Mouse (Mus musculus) forebrain, embryonic 13.5 days (tissue): ENCODE measurements at regions not wholly inside any gene's neighbourhood (a gene's known extent, or its start where the extent isn't known, plus 50 kb on each side); places are given as distances from the start of the nearest gene placed in this dataset.

ENCODE experiments used
- ATAC-seq: fragments of 200-750 bp; cut with Nextera tagmentation; 2 replicates; pipeline ENCODE4 v1.8.0; 2017
- H3K27ac ChIP-seq: fragments of 300-500 bp; sonication (generic); 2 replicates; pipeline ENCODE4 v1.5.1; 2015; ENCODE audit warnings: inconsistent platforms, mild to moderate bottlenecking, moderate library complexity
- H3K27me3 ChIP-seq: fragments of 300-500 bp; sonication (generic); 2 replicates; pipeline ENCODE4 v1.6.1; 2015; ENCODE audit warnings: mild to moderate bottlenecking, inconsistent platforms
- H3K36me3 ChIP-seq: fragments of 300-500 bp; sonication (generic); 2 replicates; pipeline ENCODE4 v1.6.1; 2015; ENCODE audit warnings: mild to moderate bottlenecking, inconsistent platforms; ENCODE audit not compliant: poor library complexity, severe bottlenecking
- H3K4me1 ChIP-seq: fragments of 300-500 bp; sonication (generic); 2 replicates; pipeline ENCODE4 v1.6.1; 2015; ENCODE audit warnings: inconsistent platforms
- H3K4me2 ChIP-seq: fragments of 300-500 bp; sonication (generic); 2 replicates; pipeline ENCODE4 v1.6.1; 2015; ENCODE audit warnings: inconsistent platforms, mild to moderate bottlenecking, moderate library complexity
- H3K4me3 ChIP-seq: fragments of 300-500 bp; sonication (generic); 2 replicates; pipeline ENCODE4 v1.5.1; 2015; ENCODE audit warnings: mild to moderate bottlenecking, inconsistent platforms
- H3K9ac ChIP-seq: fragments of 300-500 bp; sonication (generic); 2 replicates; pipeline ENCODE4 v1.6.1; 2015; ENCODE audit warnings: mild to moderate bottlenecking, inconsistent platforms
- H3K9me3 ChIP-seq: fragments of 300-500 bp; sonication (generic); replicated peaks from 2 replicates; pipeline ENCODE4 v1.6.1; 2016; ENCODE audit warnings: inconsistent platforms
- WGBS: fragments of 180-500 bp; shearing (Covaris S2); methylation state at CpG from one replicate; pipeline ENCODE4 v1.1.7; 2015; 5-methylcytosine and 5-hydroxymethylcytosine counted together

DNA sequence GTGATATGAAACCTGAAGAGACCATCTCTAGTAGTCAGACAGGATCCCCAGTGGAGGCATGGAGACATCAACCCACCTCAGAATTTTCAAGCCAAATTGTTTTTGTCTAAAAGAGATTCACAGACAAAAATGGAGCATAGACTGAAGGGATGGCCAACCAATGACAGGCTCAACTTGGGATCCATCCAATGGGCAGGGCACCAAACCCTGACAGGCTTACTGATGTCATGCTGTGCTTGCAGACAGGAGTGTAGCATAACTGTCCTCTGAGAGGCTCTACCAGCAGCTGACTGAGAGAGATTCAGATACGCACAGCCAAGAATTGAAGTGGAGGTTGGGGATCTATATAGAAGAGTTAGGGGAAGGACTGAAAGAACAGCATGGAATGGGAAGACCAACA, 1461.4 kb upstream of the Adgrl3 start:
- Histone ChIP-seq H3K27ac (no peak overlapping the region), H3K4me1 (no peaks in the 10 kb centered on the region), H3K4me3 (no peak overlapping the region), H3K4me2 (no peak overlapping the region), H3K36me3 (no peaks in the 10 kb centered on the region), H3K9ac (no peak overlapping the region), H3K9me3 (no peaks in the 10 kb centered on the region), H3K27me3 (no peaks in the 10 kb centered on the region)
- 96% methylated on average over 1 of the region's 1 CpGs for WGBS
- ATAC-seq, result no peak

DNA sequence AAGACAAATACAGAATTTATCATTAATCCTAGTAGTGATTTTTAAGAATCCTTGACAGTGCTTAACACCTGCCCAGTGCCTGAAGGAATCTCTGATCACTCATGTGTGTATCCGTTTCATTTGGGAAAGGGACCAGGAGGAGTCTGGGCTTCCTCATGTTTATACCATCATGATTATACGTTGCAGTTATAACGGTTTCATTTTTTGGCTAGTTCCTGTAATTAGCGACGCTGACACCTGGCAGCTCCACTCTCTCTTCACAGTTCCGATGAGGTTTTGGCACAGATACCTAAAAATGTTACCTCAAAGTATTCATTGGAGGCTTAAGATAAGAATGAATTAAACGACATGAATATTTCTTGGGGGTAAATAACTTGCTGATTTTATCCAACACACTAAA, 1431.2 kb upstream of the Adgrl3 start:
- H3K27me3 ChIP-seq, result no peaks in the 10 kb centered on the region
- H3K4me3 ChIP-seq, result no peak overlapping the region
- ATAC-seq, result peak; percentile 86
- H3K4me1 ChIP-seq, result no peaks in the 10 kb centered on the region
- H3K9ac ChIP-seq, result no peak overlapping the region
- no peaks in the 10 kb centered on the region for H3K9me3 ChIP-seq
- H3K36me3 ChIP-seq, result no peaks in the 10 kb centered on the region
- 58% methylated on average over 7 of the region's 7 CpGs for whole genome bisulfite sequencing
- no peak overlapping the region for H3K4me2 ChIP-seq
- no peak overlapping the region for H3K27ac ChIP-seq
